Mouse (Mus musculus) T-helper 1 cell (primary cell): ENCODE data around the gene Plekha4.
"Not testable (repeated sequence)": the region's sequence is repeated elsewhere in the genome, so short reads cannot be mapped to it uniquely, and the experiment has no call there.

Source experiments
- in situ Hi-C: fragments of 300-600 bp; cut with MboI, MseI; formaldehyde crosslinking; loops from one replicate; pipeline ENCODE4 v1.15.1; 2025; ENCODE audit warnings: high pct_unique_total_duplicates

The Plekha4 gene

DNA sequence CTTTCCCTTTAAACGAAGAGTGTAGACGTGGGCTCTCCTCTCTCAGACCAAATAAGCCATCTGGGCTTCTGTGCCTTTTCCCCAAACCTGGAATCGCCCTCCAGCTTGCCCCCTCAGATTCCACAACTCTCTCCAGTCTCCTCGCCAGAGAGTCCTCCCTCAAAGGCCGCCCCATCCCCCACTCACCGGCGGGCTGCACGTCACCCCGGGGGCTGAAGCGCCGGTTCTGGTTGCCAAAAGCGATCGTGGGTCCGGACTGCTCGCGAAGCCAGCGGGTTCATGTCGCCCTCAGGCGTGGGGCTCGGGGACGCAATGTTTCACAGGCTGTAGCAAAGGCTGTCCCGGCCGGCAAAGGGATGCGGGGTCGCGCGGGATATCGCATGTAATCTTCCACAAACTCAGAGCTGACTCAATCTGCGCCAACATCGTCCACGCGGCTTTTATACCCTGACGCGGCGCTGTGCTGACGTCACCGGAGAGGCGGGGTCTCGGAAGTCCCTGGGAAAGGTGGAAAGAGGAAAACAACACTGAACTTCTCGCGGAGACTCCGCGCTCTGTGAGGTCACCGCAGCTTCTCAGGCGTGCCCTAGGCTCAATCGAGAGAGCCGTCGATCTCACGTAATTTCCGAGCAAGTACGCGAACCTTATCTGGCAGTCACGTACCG lies at the start of gene Plekha4, which contains the start of gene Ppp1r15a:
Plekha4 (plus strand) TSS at position 522 of the 665 bp plus-strand sequence.
Ppp1r15a (minus strand) TSS at position 460 of the 665 bp plus-strand sequence.
- in situ Hi-C loops = no loop called here

DNA sequence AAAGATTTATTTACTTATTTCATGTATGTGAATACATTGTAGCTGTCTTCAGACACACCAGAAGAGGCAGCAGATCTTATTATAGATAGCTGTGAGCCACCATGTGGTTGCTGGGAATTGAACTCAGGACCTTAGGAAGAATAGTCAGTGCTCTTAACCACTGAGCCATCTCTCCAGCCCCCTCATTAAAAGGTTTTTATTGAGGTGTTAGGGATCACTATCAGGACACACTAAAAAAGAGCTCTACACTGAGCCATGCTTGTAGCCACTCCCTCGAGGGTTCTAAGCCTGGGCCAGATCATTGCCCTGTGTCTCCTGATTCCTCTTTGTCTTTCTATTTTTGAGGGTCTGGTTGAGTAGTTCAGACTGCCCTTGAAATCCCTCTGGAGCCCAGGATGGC lies 49.7 kb upstream of the Plekha4 start:
- in situ Hi-C loops = no loop called here

GRCm38 (mm10) chr7:45477003-45477402 lies 49.1 kb upstream of the Plekha4 start:
- in situ Hi-C loops = no loop called here

DNA sequence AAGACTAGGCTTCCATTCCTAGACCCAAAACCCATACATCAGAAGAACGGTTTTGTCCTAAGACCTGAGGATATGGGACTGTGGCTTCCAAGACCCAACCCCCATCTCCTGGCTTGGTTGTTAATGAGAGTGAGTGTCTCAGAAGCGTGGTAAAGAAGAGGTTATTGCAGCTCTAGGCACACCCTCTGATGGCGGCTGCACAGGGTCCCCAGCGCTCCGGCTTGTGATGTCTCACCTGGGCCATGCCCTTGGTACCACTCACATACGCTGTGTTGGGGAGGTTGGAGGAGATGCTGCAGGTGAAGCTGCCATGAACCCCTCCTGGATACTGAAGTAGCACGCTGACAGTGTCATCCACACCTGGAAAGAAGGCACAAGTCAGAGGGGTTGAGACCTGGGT lies 47.4 kb upstream of the Plekha4 start:
- in situ Hi-C loops = no loop called here

- in situ Hi-C loops = not testable (repeated sequence)
Measured at GRCm38 (mm10) chr7:45480310-45480709, 45.8 kb upstream of the Plekha4 start.

DNA sequence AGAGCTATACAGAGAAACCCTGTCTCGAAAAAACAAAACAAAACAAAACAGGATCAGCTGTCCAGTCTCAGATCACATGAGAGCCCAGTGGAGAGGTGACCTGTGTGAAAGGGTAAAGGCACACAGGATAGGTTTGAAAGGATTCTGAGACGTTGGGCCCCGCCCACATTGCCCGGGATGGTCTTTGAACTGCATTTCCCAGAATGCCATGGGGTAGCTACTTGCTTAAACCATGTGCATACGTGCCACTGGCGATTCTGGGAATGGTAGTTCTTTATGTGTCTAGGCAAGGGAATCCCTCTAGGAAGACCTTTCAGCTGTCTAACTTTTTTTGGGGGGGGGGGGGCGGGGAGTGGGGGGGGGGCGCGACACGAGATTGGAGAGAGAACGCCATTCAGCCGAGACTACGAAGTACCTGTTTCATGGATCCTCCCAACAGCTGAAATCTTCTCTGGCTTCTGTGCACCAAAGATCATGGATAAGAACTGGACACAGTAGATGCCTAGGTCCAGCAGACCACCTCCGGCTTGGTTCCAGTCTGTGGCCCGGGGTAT lies 44.7 kb upstream of the Plekha4 start, which contains the start of gene Tulp2:
Tulp2 (plus strand) TSS at position 504 of the 554 bp plus-strand sequence.
- in situ Hi-C loops = no loop called here

- in situ Hi-C loops = no loop called here
Measured at GRCm38 (mm10) chr7:45482166-45482565, 44.0 kb upstream of the Plekha4 start.

DNA sequence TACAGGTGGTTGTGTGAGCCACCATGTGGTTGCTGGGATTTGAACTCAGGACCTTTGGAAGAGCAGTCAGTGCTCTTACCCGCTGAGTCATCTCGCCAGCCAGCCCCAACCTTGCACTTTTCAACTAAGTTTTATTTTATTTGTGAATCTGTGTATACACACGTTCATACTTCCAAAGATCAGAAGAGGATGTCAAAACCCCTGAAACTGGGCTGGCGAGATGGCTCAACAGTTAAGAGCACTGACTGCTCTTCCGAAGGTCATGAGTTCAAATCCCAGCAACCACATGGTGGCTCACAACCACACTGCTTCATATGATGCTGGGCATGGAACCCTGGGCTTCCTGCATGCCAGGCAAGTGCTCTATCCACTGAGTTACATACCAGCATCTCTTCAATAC lies 41.1 kb upstream of the Plekha4 start:
- in situ Hi-C loops = not testable (repeated sequence)

DNA sequence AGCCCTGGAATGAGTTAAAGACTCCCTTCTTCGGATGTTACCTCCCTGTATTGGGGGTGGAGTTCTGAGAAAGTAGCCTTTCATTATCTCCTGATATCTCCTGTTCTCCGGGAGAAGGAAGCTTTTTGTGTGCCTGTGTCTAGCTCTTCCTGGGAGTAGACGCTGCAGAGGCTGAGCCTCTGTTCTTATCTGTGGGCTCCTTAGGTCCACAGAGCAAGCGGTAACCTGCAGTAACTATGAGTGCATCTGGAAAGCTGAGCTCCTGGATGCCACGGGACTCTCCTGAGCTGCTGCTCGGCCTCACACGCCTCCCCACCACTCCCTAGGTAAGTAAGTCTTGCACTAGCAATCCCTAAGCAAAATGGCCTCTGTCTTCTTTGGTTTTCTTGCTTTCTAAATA lies 40.0 kb upstream of the Plekha4 start:
- in situ Hi-C loops = no loop called here

DNA sequence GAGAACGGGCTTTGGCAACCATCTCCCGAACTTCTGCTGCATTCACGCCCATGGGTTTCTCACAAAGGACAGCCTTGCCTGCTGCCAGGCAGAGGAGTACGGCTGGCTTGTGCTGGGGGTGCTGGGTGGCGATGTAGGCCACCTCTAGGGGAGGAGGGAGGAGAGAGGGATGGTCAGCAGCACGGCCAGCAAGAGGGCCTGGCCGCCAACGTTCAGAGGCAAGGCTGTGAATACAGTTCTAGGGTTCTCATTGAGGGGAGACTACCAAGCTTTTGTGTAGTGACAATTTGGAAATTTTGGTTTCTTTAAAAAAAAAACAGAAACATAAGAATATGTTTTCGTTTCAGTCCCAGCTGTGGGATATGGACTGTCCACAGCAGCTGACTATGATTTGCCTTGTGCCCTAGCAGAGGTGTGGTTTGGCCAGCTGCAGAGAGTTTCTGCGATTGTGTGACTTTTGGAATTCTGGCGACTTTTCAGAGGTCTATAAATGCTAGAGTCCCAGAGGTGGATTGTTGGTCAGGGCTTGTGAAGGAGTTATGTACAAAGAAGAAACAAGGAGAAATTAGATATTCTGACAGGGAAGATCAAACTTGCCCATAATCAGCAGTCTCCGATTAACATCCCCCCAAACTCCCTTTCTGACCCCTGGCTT lies 39.2 kb upstream of the Plekha4 start, which contains the start of gene Gm45808:
Gm45808 (minus strand) TSS at position 51 of the 655 bp plus-strand sequence.
- in situ Hi-C loops = no loop called here

GRCm38 (mm10) chr7:45487861-45488292 lies 38.3 kb upstream of the Plekha4 start:
- in situ Hi-C loops = no loop called here

DNA sequence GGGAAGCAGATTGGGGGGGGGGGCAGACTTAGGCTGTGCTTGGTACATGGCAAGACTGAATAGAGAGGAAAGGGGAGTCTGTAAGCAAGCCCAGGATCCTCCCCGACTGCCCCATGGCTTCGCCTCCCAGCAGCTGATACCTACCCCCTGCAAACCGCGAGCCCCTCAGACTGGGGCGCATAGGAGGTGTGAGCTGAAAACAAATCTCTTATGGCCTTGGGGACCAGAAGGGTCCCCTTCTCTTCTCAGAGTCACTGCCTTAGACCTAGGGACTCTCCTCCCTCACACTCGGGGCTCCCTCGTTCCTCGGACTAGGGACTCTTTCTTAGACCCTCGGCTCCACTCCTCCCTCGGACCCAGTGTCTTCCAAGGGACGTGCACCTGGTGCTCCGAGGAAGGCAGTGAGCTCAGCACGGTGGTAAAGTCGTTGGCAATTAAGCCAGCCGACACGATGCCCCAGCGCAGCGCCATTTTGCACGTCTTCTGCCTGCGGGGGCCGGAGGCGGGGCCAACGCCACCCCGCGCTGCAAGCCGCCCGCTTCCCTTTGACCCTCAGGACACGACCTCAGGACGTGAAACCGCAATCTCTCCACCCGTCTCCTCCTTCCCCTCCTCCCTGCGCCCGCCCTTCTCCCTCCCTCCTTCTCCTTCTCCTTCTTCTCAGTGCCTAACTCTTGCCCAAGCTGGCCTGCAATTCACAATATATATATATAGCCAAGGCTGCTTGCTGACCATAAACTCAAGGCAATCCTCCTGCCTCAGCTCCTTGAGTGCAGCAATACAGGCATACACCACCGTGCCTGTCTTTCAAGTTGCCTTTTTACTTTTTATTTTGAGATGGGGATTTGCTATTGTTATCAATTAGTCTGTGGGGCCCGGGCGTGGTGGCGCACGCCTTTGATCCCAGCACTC lies 37.6 kb upstream of the Plekha4 start, which contains the start of gene Dhdh:
Dhdh (minus strand) TSS at position 513 of the 912 bp plus-strand sequence.
- in situ Hi-C loops = no loop called here

- in situ Hi-C loops = no loop called here
Measured at GRCm38 (mm10) chr7:45489578-45489977, 36.6 kb upstream of the Plekha4 start.

DNA sequence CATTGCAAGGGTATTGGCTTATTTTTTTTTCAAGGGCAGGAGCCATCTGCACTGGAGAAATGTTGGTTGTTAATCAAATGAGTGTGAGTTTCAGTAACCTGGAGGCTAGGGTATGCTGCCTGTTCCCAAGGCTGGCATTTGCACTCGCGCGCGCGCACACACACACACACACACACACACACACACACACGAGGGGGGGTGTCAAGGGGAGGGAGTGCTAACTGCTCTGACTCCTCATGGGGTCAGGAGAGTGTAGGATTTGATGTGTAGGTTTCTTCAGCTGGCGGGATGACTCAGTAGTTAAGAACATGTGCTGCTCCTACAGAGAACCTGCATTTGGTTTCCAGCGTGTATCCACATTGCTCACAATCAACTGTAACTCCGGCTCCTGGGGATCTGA lies 35.3 kb upstream of the Plekha4 start:
- in situ Hi-C loops = no loop called here

DNA sequence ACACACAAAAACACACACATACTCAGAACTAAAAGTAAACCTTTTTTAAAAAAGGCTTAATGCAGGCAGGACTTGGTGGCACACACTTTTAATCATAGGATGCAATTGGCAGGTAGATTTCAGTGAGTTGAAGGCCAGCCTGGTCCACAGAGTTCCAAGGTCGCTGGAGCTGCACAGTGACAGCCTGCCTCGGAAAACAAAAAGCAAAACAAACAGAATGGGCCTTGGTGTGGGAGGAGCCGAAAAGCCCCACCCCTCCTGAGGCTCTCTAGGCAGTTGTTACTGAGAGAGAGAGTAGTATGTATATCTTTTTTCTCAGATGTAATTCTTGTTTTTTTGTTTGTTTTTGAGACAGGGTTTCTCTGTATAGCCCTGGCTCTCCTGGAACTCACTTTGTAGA lies 34.9 kb upstream of the Plekha4 start:
- in situ Hi-C loops = no loop called here

GRCm38 (mm10) chr7:45492225-45492844 lies 33.8 kb upstream of the Plekha4 start:
- in situ Hi-C loops = no loop called here

DNA sequence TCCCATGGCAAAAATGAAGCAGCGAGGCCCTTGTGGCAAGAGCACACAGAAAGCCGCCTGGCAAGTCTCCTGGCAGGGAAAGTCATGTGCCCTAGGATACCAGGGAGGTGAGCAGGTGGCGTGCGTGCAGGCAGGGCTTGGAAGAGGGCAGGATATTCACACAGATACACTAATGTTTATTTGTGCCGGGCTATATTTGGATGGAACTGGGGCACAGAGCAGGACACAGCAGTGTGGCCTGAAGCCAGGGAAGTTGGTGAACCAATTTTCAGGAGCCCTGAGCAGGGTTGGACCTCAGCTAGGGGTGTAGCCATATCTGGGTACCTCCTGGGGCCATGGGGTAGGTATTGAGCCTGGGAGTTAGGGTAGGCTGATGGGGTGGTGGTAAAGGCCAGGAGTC lies 33.2 kb upstream of the Plekha4 start:
- in situ Hi-C loops = no loop called here

GRCm38 (mm10) chr7:45494548-45494947 lies 31.6 kb upstream of the Plekha4 start:
- in situ Hi-C loops = no loop called here

GRCm38 (mm10) chr7:45498427-45498826 lies 27.7 kb upstream of the Plekha4 start:
- in situ Hi-C loops = no loop called here

GRCm38 (mm10) chr7:45507583-45507982 lies 18.5 kb upstream of the Plekha4 start:
- in situ Hi-C loops = no loop called here

DNA sequence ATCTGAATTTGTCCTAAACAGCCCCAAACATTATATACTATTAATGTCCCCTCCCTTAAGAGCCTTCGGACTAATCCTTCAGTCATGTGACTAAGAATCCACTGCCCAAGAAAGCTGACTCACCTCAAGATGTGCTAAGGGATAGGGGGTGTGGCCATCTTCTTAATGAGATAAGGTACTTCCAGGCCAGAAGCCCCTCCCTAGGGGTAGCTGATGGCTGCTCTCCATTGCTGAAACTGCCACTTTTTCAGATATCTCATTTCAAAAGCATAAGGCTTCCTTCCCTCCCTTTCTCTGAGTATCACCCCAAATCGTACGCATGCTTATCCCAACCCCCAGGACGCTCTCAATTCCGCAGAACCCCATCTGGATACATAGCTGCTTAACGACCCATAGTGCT lies 17.6 kb upstream of the Plekha4 start:
- in situ Hi-C loops = no loop called here
